Mouse (Mus musculus) activated CD4-positive, CD25-positive, alpha-beta regulatory T cell (primary cell): ENCODE data around the gene Minar1. TPM values are rescaled to one million over a fixed set of nuclear protein-coding genes. Genes with fewer than 3 reads are reported as not detected.

Source experiments
- polyA plus RNA-seq, 2 experiments: library from polyadenylated mRNA; unstranded; fragments of 100-300 nt; shearing (Covaris generic); gene quantifications; one replicate each; pipeline ENCODE4 v1.2.1; 2017

Gene Minar1
- under 1 TPM in 1 of 2 experiments, not detected in 1; 0.06 TPM for polyA plus RNA-seq

GRCm38 (mm10) chr9:89623006-89623760 lies at the start of gene Minar1:
TSS of gene Minar1 (minus strand) at chr9:89623125.

Other genes with a start within 250 kb of the Minar1 start
- gene Tmed3, start 81.9 kb upstream of the Minar1 start, polyA plus RNA-seq: 10 to 100 TPM; 37.1 to 46.5 TPM
- not detected for gene Ankrd34c, start 115.3 kb upstream of the Minar1 start, polyA plus RNA-seq